Mouse (Mus musculus): Measurements from ENCODE around the gene Bdh2. TPM values are rescaled to one million over a fixed set of nuclear protein-coding genes. Genes with fewer than 3 reads are reported as not detected.

Bdh2 gene
- total and polyA plus RNA-seq, 3 experiments: 0.22 to 0.23 TPM; not detected in 1

- no peaks in the 10 kb centered on the region for H3K4me1 ChIP-seq (ENCODE audit: control insufficient read depth in 1 of 2, insufficient read depth in 2 of 2, low read length in 2 of 2)
- DNase-seq (ENCODE audit: low read depth, low spot score): no peak
- H3K36me3 ChIP-seq (ENCODE audit: control insufficient read depth in 1 of 2, insufficient read depth in 2 of 2, low read length in 2 of 2): no peaks in the 10 kb centered on the region
- H3K9ac ChIP-seq (ENCODE audit: control insufficient read depth, low read depth, low read length, poor library complexity, severe bottlenecking): no peak overlapping the region
- H3K27ac ChIP-seq (ENCODE audit: control insufficient read depth, low read depth, low read length): no peak overlapping the region
- H3K79me2 ChIP-seq (ENCODE audit: control insufficient read depth, insufficient read depth, low read length, poor library complexity): no peaks in the 10 kb centered on the region
- no peak overlapping the region for H3K4me3 ChIP-seq (ENCODE audit: control insufficient read depth in 1 of 2, insufficient read depth in 1 of 2, low read depth in 2 of 2, low read length in 2 of 2)
- H3K27me3 ChIP-seq (ENCODE audit: control insufficient read depth in 1 of 2, insufficient read depth in 2 of 2, low read length in 2 of 2): peaks cover 1 to 4% of the 10 kb centered on the region in 2 experiments; a peak in 2 of 4 replicates
- H3K9me3 ChIP-seq (replicated peaks; ENCODE audit: insufficient read depth, low read length): no peaks in the 10 kb centered on the region
- TF ChIP-seq KAT2A (conservative IDR thresholded peaks at IDR 0.05; ENCODE audit: low read depth, low read length) (no peak), MYC (IDR thresholded peaks at IDR 0.05; ENCODE audit: low read depth, low read length) (no peak), ELF1 (IDR thresholded peaks at IDR 0.05; ENCODE audit: low read depth, low read length) (no peak), MAX (IDR thresholded peaks at IDR 0.05; ENCODE audit: low read length) (no peak), POLR2A (IDR thresholded peaks at IDR 0.05; ENCODE audit: control insufficient read depth in 1 of 2, insufficient read depth in 1 of 2, low read depth in 1 of 2, low read length in 2 of 2, poor library complexity in 1 of 2) (no peak), EP300 (IDR thresholded peaks at IDR 0.05; ENCODE audit: low read depth in 1 of 2, low read length in 2 of 2) (no peak), JUND (IDR thresholded peaks at IDR 0.05; ENCODE audit: low read depth, low read length) (no peak), ZMIZ1 (IDR thresholded peaks at IDR 0.05; ENCODE audit: low read depth, low read length) (no peak), POLR2AphosphoS5 (IDR thresholded peaks at IDR 0.05; ENCODE audit: borderline replicate concordance, low read depth, low read length) (no peak), TBP (IDR thresholded peaks at IDR 0.05; ENCODE audit: low read depth, low read length) (no peak), MAFK (IDR thresholded peaks at IDR 0.05; ENCODE audit: borderline replicate concordance, low read depth, low read length) (no peak), MXI1 (IDR thresholded peaks at IDR 0.05; ENCODE audit: low read depth, low read length) (no peak), RAD21 (IDR thresholded peaks at IDR 0.05; ENCODE audit: low read depth, low read length) (no peak)
Measured at GRCm38 (mm10) chr3:135351857-135352256, 70.8 kb downstream of the Bdh2 start.

Other genes starting within 250 kb of the Bdh2 start
- 19.5 and 21.9 TPM in 2 replicates for gene Cenpe, start 68.7 kb upstream of the Bdh2 start, total RNA-seq (2012; rRNA removed)
- gene Cenpe, start 68.7 kb upstream of the Bdh2 start, polyA plus RNA-seq (2012; ENCODE audit: insufficient read depth in 1 of 2, insufficient read length in 2 of 2, low read depth in 1 of 2, low replicate concordance in 2 of 2, missing spikeins in 1 of 2): 100 to 1,000 TPM in 1 of 2 experiments, 10 to 100 TPM in 1; 26.4 to 119 TPM
- gene Slc9b2, start 26.5 kb downstream of the Bdh2 start, total RNA-seq (2012; rRNA removed): 1.0 and 1.6 TPM in 2 replicates
- 1 to 10 TPM in 1 of 2 experiments, not detected in 1; 1.3 TPM for gene Slc9b2, start 26.5 kb downstream of the Bdh2 start, polyA plus RNA-seq (2012; ENCODE audit: insufficient read depth in 1 of 2, insufficient read length in 2 of 2, low read depth in 1 of 2, low replicate concordance in 2 of 2, missing spikeins in 1 of 2)
- not detected in 2 replicates for gene Slc9b1, start 66.8 kb downstream of the Bdh2 start, total RNA-seq (2012; rRNA removed)
- gene Slc9b1, start 66.8 kb downstream of the Bdh2 start, polyA plus RNA-seq (2012; ENCODE audit: insufficient read depth in 1 of 2, insufficient read length in 2 of 2, low read depth in 1 of 2, low replicate concordance in 2 of 2, missing spikeins in 1 of 2): under 1 TPM in 1 of 2 experiments, not detected in 1; 0.14 TPM
- gene Cisd2, start 142.7 kb downstream of the Bdh2 start, total RNA-seq (2012; rRNA removed): 23.9 and 24.8 TPM in 2 replicates
- 10 to 100 TPM in 1 of 2 experiments, not detected in 1; 26.9 TPM for gene Cisd2, start 142.7 kb downstream of the Bdh2 start, polyA plus RNA-seq (2012; ENCODE audit: insufficient read depth in 1 of 2, insufficient read length in 2 of 2, low read depth in 1 of 2, low replicate concordance in 2 of 2, missing spikeins in 1 of 2)
- gene Ube2d3, start 156.9 kb downstream of the Bdh2 start, total RNA-seq (2012; rRNA removed): 340 and 348 TPM in 2 replicates
- gene Ube2d3, start 156.9 kb downstream of the Bdh2 start, polyA plus RNA-seq (2012; ENCODE audit: insufficient read depth in 1 of 2, insufficient read length in 2 of 2, low read depth in 1 of 2, low replicate concordance in 2 of 2, missing spikeins in 1 of 2): 100 to 1,000 TPM in 1 of 2 experiments, 10 to 100 TPM in 1; 40.9 to 432 TPM
- 8.1 and 9.1 TPM in 2 replicates for gene Manba, start 204.4 kb downstream of the Bdh2 start, total RNA-seq (2012; rRNA removed)
- gene Manba, start 204.4 kb downstream of the Bdh2 start, polyA plus RNA-seq (2012; ENCODE audit: insufficient read depth in 1 of 2, insufficient read length in 2 of 2, low read depth in 1 of 2, low replicate concordance in 2 of 2, missing spikeins in 1 of 2): 10 to 100 TPM in 1 of 2 experiments, not detected in 1; 10.6 TPM